Mouse (Mus musculus): ENCODE data around the gene Cers6.

Gene Cers6

GRCm38 (mm10) chr2:68916299-68916698 is 55.1 kb downstream of the Cers6 start:
- DNase-seq (ENCODE audit: low read depth, low spot score) = no peak

- no peak for DNase-seq (ENCODE audit: low read depth, low spot score)
Measured at GRCm38 (mm10) chr2:68917010-68917409, 55.8 kb downstream of the Cers6 start.

GRCm38 (mm10) chr2:68917524-68917923 is 56.3 kb downstream of the Cers6 start:
- DNase-seq (ENCODE audit: low read depth, low spot score) = no peak

- DNase-seq (ENCODE audit: low read depth, low spot score) = no peak
Measured at GRCm38 (mm10) chr2:68924344-68924743, 63.1 kb downstream of the Cers6 start.

GRCm38 (mm10) chr2:68925542-68925941 is 64.3 kb downstream of the Cers6 start:
- DNase-seq (ENCODE audit: low read depth, low spot score) = no peak

- peak; percentile 30 for DNase-seq (ENCODE audit: low read depth, low spot score)
Measured at GRCm38 (mm10) chr2:68926913-68927790, 65.9 kb downstream of the Cers6 start.

GRCm38 (mm10) chr2:68932240-68932639 is 71.0 kb downstream of the Cers6 start:
- no peak for DNase-seq (ENCODE audit: low read depth, low spot score)

- no peak for DNase-seq (ENCODE audit: low read depth, low spot score)
Measured at GRCm38 (mm10) chr2:68932656-68933055, 71.4 kb downstream of the Cers6 start.

GRCm38 (mm10) chr2:68934651-68935050 is 73.4 kb downstream of the Cers6 start:
- DNase-seq (ENCODE audit: low read depth, low spot score) = peak; percentile 56

GRCm38 (mm10) chr2:68935721-68936294 is 74.6 kb downstream of the Cers6 start:
- DNase-seq (ENCODE audit: low read depth, low spot score) = no peak

- no peak for DNase-seq (ENCODE audit: low read depth, low spot score)
Measured at GRCm38 (mm10) chr2:68936773-68937172, 75.5 kb downstream of the Cers6 start.

- no peak for DNase-seq (ENCODE audit: low read depth, low spot score)
Measured at GRCm38 (mm10) chr2:68937833-68938232, 76.6 kb downstream of the Cers6 start.

- DNase-seq (ENCODE audit: low read depth, low spot score) = no peak
Measured at GRCm38 (mm10) chr2:68944898-68945297, 83.7 kb downstream of the Cers6 start.

GRCm38 (mm10) chr2:68945976-68946375 is 84.7 kb downstream of the Cers6 start:
- DNase-seq (ENCODE audit: low read depth, low spot score) = no peak

GRCm38 (mm10) chr2:68946819-68947218 is 85.6 kb downstream of the Cers6 start:
- no peak for DNase-seq (ENCODE audit: low read depth, low spot score)

GRCm38 (mm10) chr2:68949137-68949536 is 87.9 kb downstream of the Cers6 start:
- no peak for DNase-seq (ENCODE audit: low read depth, low spot score)

GRCm38 (mm10) chr2:68949728-68950127 is 88.5 kb downstream of the Cers6 start:
- no peak for DNase-seq (ENCODE audit: low read depth, low spot score)

- DNase-seq (ENCODE audit: low read depth, low spot score) = no peak
Measured at GRCm38 (mm10) chr2:68951706-68952105, 90.5 kb downstream of the Cers6 start.

GRCm38 (mm10) chr2:68953688-68954087 is 92.4 kb downstream of the Cers6 start:
- DNase-seq (ENCODE audit: low read depth, low spot score) = no peak

- no peak for DNase-seq (ENCODE audit: low read depth, low spot score)
Measured at GRCm38 (mm10) chr2:68955496-68955895, 94.3 kb downstream of the Cers6 start.

- no peak for DNase-seq (ENCODE audit: low read depth, low spot score)
Measured at GRCm38 (mm10) chr2:68956146-68956545, 94.9 kb downstream of the Cers6 start.

- DNase-seq (ENCODE audit: low read depth, low spot score) = no peak
Measured at GRCm38 (mm10) chr2:68957831-68958230, 96.6 kb downstream of the Cers6 start.

- DNase-seq (ENCODE audit: low read depth, low spot score) = no peak
Measured at GRCm38 (mm10) chr2:68959573-68959972, 98.3 kb downstream of the Cers6 start.
